Mouse (Mus musculus): ENCODE data around the gene Rbfox3. TPM values are rescaled to one million over a fixed set of nuclear protein-coding genes. Genes with fewer than 3 reads are reported as not detected.
A peak's percentile ranks its signal among the peaks of the same experiment; 100 is the strongest.

The Rbfox3 gene
- polyA plus RNA-seq, 1 experiment from 2014 or later: 0.37 TPM

DNA sequence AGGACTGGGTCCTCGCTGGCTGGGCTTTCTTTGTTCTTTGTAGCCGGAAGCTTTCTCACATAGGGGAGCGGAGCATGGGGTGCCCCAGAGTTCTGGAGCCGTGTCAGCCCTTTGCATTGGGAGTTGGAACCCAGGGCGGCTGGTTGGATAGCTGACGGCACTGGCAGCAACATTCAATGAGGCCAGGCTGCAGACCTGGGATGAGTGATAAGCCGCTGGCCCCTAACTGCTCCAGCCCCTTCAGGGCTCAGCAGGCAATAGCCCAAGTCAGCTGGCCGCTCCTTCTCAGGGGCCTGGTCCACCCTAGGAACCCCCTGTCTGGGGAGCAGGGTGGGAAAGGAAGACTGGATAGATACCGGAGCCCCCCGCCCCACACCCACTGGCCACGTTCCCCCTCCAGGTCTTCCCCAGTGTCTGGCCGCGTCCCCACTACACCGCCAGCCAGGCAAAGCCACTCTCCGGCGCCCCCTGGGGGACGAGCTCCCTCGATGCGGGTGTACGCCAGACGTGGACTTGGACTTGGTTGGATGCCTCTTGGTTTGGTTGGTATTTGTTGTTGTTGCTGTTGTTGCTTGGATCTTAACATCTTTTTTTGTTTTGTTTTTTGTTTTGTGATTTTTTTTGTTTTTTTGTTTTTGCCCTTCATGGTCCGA, 420.7 kb downstream of the Rbfox3 start:
- Histone ChIP-seq H3K9me3 (ENCODE audit: control insufficient read depth, low read length) (no peaks in the 10 kb centered on the region), H3K4me1 (ENCODE audit: control insufficient read depth, insufficient read depth, low read length) (peaks cover 9% of the 10 kb centered on the region; the same call in 1 of the 2 replicates), H3K27me3 (ENCODE audit: control insufficient read depth, insufficient read depth, low read length) (no peaks in the 10 kb centered on the region), H3K9ac (ENCODE audit: low read depth, low read length) (no peak overlapping the region), H3K27ac (ENCODE audit: low read depth, low read length) (no peak overlapping the region), H3K4me2 (replicated peaks; ENCODE audit: low read depth, low read length) (0 out of 2 replicates have a peak overlapping the region, but pooled peaks have one; percentile 21), H3K36me3 (ENCODE audit: control insufficient read depth, insufficient read depth, low read length) (peaks cover 8% of the 10 kb centered on the region; the same call in 1 of the 2 replicates), H3K4me3 (ENCODE audit: low read length) (no peak overlapping the region)
- ATAC-seq (ENCODE audit: low FRiP score, low TSS enrichment): peak; percentile 41; the same call in 1 of the 2 replicates
- 26% methylated on average over 22 of the region's 22 CpGs for WGBS

DNA sequence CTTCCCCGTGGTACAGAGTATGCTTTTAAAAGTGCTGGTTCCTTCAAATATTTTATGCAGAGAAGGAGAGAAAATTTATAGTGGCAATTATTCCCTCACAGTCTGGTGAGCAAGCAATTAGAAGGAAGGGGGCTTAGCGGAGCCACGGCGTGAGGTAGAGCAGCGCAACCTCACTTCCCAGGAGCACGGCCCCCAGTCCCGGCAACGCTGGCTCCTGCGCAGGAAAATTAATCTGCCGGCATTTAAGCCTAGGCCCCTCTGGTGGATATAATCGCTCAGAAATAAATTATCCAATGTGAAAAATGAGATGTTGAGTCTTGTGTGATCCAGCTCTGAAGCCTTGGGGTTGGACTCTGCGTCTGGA, 422.5 kb downstream of the Rbfox3 start:
- ATAC-seq (ENCODE audit: low FRiP score, low TSS enrichment): no peak
- WGBS: 26% methylated on average over 12 of the region's 12 CpGs

DNA sequence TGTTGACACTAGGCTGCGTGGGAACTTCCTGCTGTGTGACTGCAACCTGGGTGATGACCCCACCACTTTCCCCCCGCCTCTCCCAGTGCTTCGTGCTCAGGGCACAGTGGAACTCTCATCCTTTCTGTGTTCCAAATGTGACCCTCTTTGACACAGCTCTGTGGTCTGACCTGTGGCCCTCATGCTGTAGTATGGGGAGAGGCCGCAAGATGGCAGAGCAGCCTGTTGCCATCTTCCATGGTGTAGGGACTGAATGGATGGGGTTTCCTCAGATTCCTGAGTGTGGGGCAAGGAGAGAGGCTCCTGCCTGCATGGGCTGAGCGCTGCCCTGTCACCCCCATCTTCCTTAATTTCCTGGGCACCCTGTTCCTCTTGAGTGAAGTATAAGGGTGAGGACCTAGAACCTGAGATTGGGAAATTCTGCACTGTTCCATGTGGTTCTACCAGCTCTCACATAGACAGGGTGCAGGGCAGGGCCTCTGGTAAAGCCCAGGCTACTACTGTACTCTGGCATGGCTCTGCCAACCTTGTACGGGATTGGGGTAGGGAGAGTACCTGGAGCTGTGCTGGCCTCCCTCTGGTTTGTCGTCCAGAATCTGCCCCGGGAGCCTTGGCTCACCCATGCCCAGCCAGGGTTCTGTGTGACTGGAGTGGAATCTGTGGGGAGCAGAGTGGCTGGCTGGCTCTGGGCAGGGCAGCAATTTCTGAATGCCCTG, 423.0 kb downstream of the Rbfox3 start:
- peaks cover 5% of the 10 kb centered on the region; the same call in 1 of the 2 replicates for H3K4me1 ChIP-seq (ENCODE audit: control insufficient read depth, insufficient read depth, low read length)
- ATAC-seq (ENCODE audit: low FRiP score, low TSS enrichment): no peak
- H3K27ac ChIP-seq (ENCODE audit: low read depth, low read length): no peak overlapping the region
- H3K36me3 ChIP-seq (ENCODE audit: control insufficient read depth, insufficient read depth, low read length): peaks cover 10% of the 10 kb centered on the region; the same call in 1 of the 2 replicates
- 70% methylated on average over 8 of the region's 8 CpGs for WGBS
- no peaks in the 10 kb centered on the region for H3K27me3 ChIP-seq (ENCODE audit: control insufficient read depth, insufficient read depth, low read length)
- no peaks in the 10 kb centered on the region for H3K9me3 ChIP-seq (ENCODE audit: control insufficient read depth, low read length)
- H3K9ac ChIP-seq (ENCODE audit: low read depth, low read length): no peak overlapping the region
- no peak overlapping the region for H3K4me3 ChIP-seq (ENCODE audit: low read length)
- no peak overlapping the region for H3K4me2 ChIP-seq (replicated peaks; ENCODE audit: low read depth, low read length)

More for the DNA sequence above, 422.5 kb downstream of the Rbfox3 start:
- H3K27me3 ChIP-seq (ENCODE audit: control insufficient read depth, insufficient read depth, low read length): no peaks in the 10 kb centered on the region
- no peak overlapping the region for H3K4me2 ChIP-seq (replicated peaks; ENCODE audit: low read depth, low read length)
- peaks cover 10% of the 10 kb centered on the region; the same call in 1 of the 2 replicates for H3K36me3 ChIP-seq (ENCODE audit: control insufficient read depth, insufficient read depth, low read length)
- H3K4me3 ChIP-seq (ENCODE audit: low read length): no peak overlapping the region
- no peak overlapping the region for H3K9ac ChIP-seq (ENCODE audit: low read depth, low read length)
- H3K27ac ChIP-seq (ENCODE audit: low read depth, low read length): no peak overlapping the region
- no peaks in the 10 kb centered on the region for H3K9me3 ChIP-seq (ENCODE audit: control insufficient read depth, low read length)
- H3K4me1 ChIP-seq (ENCODE audit: control insufficient read depth, insufficient read depth, low read length): peaks cover 6% of the 10 kb centered on the region; the same call in 1 of the 2 replicates

DNA sequence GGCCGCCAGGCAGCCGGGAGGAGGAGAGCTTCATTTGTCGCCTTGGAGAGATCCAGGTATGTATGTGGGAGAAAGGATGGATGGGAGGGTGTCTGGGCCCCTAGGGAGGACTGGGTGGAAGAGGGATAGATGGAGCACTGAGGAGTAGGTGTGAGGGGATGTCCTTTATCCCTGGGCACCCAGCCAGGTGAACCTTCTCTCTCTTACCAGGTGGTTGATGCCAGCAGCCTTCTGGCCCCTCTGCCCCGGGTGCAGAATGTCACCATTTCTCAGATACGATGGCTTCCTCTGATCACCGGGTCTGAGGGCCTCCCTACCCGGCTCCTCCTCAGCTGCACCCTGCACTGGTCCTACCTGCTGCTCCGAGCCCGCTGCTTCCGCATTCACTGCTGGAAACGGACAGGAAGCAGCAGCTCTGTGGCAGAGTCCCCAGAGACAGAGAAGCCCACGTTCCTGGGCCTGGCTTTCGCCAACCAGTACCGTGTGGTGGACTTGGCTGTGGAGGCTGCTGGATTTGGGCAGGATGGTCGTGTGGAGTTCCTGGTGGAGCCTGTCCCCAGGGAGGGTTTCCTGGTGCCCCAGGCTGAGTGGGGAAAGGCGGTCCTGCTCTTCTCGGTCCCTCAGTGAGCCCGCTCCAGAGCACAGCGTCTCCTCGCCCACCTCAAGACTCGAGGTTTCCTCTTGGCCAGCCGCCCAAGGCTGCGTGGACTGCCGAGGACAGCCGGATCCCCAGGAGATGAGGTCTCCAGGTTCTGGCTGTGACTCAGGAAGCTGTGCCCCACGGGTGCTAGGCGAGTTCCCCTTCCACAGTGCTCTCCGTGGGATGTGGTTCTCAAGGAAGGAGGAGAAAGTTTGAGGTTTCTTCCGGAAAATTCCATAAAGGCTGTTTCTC, 424.3 kb downstream of the Rbfox3 start:
- H3K27ac ChIP-seq (ENCODE audit: low read depth, low read length): no peak overlapping the region
- no peak overlapping the region for H3K4me2 ChIP-seq (replicated peaks; ENCODE audit: low read depth, low read length)
- H3K9ac ChIP-seq (ENCODE audit: low read depth, low read length): no peak overlapping the region
- H3K4me3 ChIP-seq (ENCODE audit: low read length): no peak overlapping the region
- H3K4me1 ChIP-seq (ENCODE audit: control insufficient read depth, insufficient read depth, low read length): peaks cover 5% of the 10 kb centered on the region; the same call in 1 of the 2 replicates
- WGBS: 88% methylated on average over 29 of the region's 29 CpGs
- H3K27me3 ChIP-seq (ENCODE audit: control insufficient read depth, insufficient read depth, low read length): no peaks in the 10 kb centered on the region
- no peaks in the 10 kb centered on the region for H3K9me3 ChIP-seq (ENCODE audit: control insufficient read depth, low read length)
- no peak for ATAC-seq (ENCODE audit: low FRiP score, low TSS enrichment)
- H3K36me3 ChIP-seq (ENCODE audit: control insufficient read depth, insufficient read depth, low read length): peaks cover 13% of the 10 kb centered on the region; the same call in 1 of the 2 replicates

DNA sequence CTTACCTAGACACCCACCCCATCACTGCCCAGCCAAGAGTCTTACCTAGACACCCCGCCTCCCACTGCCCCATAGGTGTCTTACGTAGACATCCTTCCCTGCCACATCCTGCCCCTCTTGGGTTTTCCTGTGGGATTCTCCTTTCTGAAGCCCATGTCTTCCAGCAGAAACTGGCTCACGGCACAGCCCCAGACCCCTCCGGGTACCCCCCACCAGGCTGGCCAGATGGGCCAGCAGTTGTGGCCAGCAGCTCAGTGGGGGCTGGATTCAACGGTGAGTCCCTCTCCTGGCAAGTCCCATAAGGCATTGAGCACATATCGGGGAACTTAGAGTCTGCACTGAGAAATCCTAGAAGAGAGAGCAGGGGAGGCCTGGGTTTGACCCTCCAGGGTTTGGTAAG, 425.1 kb downstream of the Rbfox3 start:
- Histone ChIP-seq H3K9me3 (ENCODE audit: control insufficient read depth, low read length) (no peaks in the 10 kb centered on the region), H3K4me1 (ENCODE audit: control insufficient read depth, insufficient read depth, low read length) (peaks cover 5% of the 10 kb centered on the region; the same call in 1 of the 2 replicates), H3K4me3 (ENCODE audit: low read length) (no peak overlapping the region), H3K27ac (ENCODE audit: low read depth, low read length) (no peak overlapping the region), H3K9ac (ENCODE audit: low read depth, low read length) (no peak overlapping the region), H3K36me3 (ENCODE audit: control insufficient read depth, insufficient read depth, low read length) (peaks cover 13% of the 10 kb centered on the region; the same call in 1 of the 2 replicates), H3K4me2 (replicated peaks; ENCODE audit: low read depth, low read length) (no peak overlapping the region), H3K27me3 (ENCODE audit: control insufficient read depth, insufficient read depth, low read length) (no peaks in the 10 kb centered on the region)
- ATAC-seq (ENCODE audit: low FRiP score, low TSS enrichment): no peak
- 92% methylated on average over 6 of the region's 6 CpGs for WGBS

DNA sequence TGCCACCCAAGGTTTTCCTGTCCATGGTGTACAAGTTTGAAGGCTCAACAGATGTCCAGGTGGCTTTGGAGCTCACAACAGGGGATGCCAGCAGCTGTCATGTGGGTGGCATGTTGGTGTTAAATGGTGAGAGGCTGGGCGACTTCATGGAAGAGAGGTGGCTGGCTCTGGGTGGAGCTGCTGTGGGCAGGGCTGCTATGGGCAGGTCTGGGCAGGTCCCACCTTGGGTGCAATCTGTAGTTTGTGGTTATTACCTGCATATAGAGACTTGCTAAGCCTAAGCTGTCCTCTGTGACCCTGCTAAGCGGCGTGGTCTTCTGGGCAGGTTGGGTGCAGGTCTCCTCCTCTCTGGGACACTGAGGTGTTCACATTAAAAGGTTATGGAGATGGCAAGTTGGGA, 425.6 kb downstream of the Rbfox3 start:
- ATAC-seq (ENCODE audit: low FRiP score, low TSS enrichment): no peak
- H3K27me3 ChIP-seq (ENCODE audit: control insufficient read depth, insufficient read depth, low read length): no peaks in the 10 kb centered on the region
- no peak overlapping the region for H3K4me3 ChIP-seq (ENCODE audit: low read length)
- no peaks in the 10 kb centered on the region for H3K9me3 ChIP-seq (ENCODE audit: control insufficient read depth, low read length)
- H3K4me1 ChIP-seq (ENCODE audit: control insufficient read depth, insufficient read depth, low read length): peaks cover 5% of the 10 kb centered on the region; the same call in 1 of the 2 replicates
- no peak overlapping the region for H3K9ac ChIP-seq (ENCODE audit: low read depth, low read length)
- no peak overlapping the region for H3K4me2 ChIP-seq (replicated peaks; ENCODE audit: low read depth, low read length)
- H3K36me3 ChIP-seq (ENCODE audit: control insufficient read depth, insufficient read depth, low read length): peaks cover 13% of the 10 kb centered on the region; the same call in 1 of the 2 replicates
- WGBS: 90% methylated on average over 3 of the region's 3 CpGs
- H3K27ac ChIP-seq (ENCODE audit: low read depth, low read length): no peak overlapping the region

DNA sequence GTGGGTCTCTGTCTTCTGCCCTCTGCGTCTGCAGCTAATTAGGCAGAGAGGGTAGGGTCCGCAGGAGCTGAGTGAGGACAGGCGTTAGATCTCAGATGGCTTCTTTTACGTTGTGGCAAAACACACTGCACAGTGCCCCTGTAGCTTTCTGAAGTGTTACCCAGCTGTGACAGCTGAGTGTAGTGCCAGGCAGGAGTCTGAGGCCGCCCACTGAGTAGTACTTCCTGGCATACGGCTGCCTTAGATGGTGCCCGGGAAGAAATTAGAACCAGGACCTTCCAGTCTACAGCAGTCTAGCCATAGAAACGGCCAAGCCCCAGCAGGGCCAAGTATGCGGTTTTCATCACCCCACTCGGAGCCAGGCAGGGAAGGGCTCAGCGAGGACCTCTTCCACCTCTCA, 426.1 kb downstream of the Rbfox3 start:
- H3K36me3 ChIP-seq (ENCODE audit: control insufficient read depth, insufficient read depth, low read length): peaks cover 13% of the 10 kb centered on the region; the same call in 1 of the 2 replicates
- H3K4me1 ChIP-seq (ENCODE audit: control insufficient read depth, insufficient read depth, low read length): peaks cover under 1% of the 10 kb centered on the region; the same call in 1 of the 2 replicates
- no peak overlapping the region for H3K27ac ChIP-seq (ENCODE audit: low read depth, low read length)

DNA sequence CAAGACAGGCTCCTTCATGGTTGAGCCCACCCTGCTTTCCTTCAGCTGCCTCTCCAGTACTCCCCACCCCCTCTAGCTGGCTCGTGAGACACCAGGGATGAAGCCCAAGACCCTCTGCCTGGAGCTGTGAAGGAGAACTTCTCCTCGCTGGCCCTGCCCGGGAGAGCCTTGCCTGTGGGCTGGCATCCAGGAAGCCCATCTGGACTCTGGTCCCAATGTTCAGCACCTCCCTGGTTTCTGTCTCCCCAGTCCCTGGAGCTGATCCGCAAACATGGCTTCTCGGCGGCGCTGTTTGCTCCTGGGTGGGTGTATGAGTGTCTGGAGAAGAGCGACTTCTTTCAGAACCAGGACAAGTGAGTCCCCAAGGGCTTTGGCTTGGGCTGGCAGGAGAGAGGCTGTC, 427.2 kb downstream of the Rbfox3 start:
- Histone ChIP-seq H3K4me3 (ENCODE audit: low read length) (no peak overlapping the region), H3K36me3 (ENCODE audit: control insufficient read depth, insufficient read depth, low read length) (peaks cover 13% of the 10 kb centered on the region; the same call in 1 of the 2 replicates), H3K4me2 (replicated peaks; ENCODE audit: low read depth, low read length) (no peak overlapping the region), H3K4me1 (ENCODE audit: control insufficient read depth, insufficient read depth, low read length) (no peaks in the 10 kb centered on the region), H3K27ac (ENCODE audit: low read depth, low read length) (no peak overlapping the region), H3K9ac (ENCODE audit: low read depth, low read length) (no peak overlapping the region), H3K9me3 (ENCODE audit: control insufficient read depth, low read length) (no peaks in the 10 kb centered on the region), H3K27me3 (ENCODE audit: control insufficient read depth, insufficient read depth, low read length) (no peaks in the 10 kb centered on the region)
- WGBS: 84% methylated on average over 8 of the region's 8 CpGs
- ATAC-seq (ENCODE audit: low FRiP score, low TSS enrichment): no peak

More for the DNA sequence above, 426.1 kb downstream of the Rbfox3 start:
- WGBS: 74% methylated on average over 11 of the region's 11 CpGs
- no peak for ATAC-seq (ENCODE audit: low FRiP score, low TSS enrichment)
- no peak overlapping the region for H3K9ac ChIP-seq (ENCODE audit: low read depth, low read length)
- no peak overlapping the region for H3K4me2 ChIP-seq (replicated peaks; ENCODE audit: low read depth, low read length)
- no peaks in the 10 kb centered on the region for H3K9me3 ChIP-seq (ENCODE audit: control insufficient read depth, low read length)
- H3K4me3 ChIP-seq (ENCODE audit: low read length): no peak overlapping the region
- H3K27me3 ChIP-seq (ENCODE audit: control insufficient read depth, insufficient read depth, low read length): no peaks in the 10 kb centered on the region

Data from kidney, embryonic 14.5 days (tissue).